Mouse (Mus musculus) cerebellum, postnatal 36 days (tissue): ENCODE data around the gene Ctsj.
"Not testable (repeated sequence)": the region's sequence is repeated elsewhere in the genome, so short reads cannot be mapped to it uniquely, and the experiment has no call there.

Source experiments
- DNase-seq, 2 experiments: peaks; one replicate each; pipeline ENCODE4 v3.0.0; 2021 to 2022; ENCODE audit warnings: mixed read lengths in 2 of 2

Gene Ctsj

DNA sequence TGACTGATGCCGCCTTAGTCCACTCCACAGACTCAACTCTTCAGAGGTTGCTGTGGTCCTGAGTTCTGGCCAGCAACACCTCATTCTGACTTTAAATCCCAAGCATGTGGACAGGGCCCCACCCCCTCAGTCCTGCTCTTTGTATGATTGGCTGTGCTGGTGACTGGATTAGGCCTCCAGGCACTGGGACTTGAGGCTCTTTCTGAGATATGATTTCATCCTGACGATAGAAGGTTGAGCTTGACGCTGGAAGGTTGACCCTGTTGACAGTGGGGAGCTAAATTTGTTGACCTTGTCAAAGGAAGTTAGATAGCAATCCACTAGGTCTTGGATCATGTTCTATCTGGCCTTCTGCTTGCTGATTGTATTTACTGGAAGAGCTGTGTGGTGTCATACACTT lies at the start of gene Ctsj:
Gene Ctsj, minus strand, starts transcription at position 101 of the 400 bp plus-strand sequence.
- no peak for DNase-seq

DNA sequence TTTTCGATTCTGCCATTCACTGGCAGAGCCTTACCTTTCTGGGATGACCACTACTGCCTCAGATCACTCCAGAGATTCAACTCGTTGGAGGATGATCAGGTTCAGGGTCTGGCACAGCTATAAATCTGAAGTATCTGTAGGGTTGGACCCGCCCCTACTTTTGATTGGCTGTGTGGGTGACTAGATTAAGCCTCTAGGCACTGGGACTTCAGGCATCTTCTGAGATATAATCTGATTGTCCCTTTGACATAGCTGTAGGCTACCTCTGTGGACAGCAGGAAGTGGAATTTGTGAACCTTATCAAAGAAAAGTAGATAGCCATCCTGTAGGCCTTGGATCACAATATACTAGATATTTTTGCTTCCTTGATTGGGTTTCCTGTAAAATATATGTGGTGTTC lies 34.8 kb upstream of the Ctsj start, which contains the start of gene Ctsq:
Gene Ctsq, minus strand, starts transcription at position 101 of the 400 bp plus-strand sequence.
- DNase-seq: no peak

DNA sequence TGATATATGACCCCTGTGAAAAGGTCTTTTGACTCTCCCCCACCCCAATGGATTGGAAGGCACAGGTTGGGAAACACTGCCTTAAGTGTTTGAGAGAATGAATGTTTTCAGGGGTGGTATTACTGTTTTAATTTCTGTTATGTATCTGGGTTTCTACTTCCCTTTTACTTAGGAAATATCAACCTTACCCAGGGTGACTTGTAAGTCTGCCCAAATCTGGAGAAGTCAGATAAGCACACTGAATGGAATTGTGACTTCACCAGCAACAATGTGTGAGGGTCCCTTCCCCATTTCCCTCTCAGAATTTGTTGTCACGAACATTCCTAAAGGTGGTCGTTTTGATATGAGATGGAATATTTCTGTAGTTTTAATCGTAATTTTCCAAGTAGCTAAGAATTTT lies 17.0 kb upstream of the Ctsj start:
- no peak for DNase-seq

DNA sequence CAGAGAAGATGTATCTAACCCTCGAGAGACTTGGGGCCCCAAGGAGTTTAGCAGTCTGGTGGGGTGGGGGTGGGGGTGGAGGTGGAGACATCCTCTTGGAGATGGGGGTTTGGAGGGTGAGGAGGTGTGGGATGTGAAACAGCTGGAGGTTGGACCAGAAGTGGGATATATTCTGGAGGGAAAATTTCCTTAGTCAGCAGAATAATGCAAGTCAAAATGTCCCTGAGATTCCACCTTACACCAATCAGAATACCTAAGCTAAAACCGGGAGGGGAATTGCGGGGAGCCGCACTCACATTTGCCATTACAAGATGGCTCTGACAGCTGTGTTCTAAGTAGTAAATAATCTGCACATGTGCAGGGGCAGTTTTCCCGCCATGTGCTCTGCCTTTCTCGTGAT lies 16.1 kb upstream of the Ctsj start:
- no peak for DNase-seq

DNA sequence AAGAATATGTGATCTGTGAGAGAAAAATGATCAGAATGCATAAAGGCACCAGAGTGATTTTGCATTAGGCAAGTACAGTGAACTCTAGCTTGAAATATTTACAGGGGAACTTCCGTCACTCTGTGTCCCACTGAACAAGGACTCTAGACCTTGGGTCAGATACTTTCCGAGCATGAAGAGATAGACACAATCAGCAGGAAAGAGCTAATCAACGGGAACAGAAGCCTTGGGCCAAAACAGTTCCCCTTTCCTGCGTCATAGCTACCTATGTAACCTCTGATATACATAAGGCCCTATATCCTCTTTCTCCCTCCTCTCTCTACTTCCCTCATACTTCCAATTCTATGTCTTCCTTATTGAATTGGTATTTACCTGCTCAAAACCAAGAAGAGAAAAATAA lies 4.4 kb upstream of the Ctsj start:
- DNase-seq: no peak

DNA sequence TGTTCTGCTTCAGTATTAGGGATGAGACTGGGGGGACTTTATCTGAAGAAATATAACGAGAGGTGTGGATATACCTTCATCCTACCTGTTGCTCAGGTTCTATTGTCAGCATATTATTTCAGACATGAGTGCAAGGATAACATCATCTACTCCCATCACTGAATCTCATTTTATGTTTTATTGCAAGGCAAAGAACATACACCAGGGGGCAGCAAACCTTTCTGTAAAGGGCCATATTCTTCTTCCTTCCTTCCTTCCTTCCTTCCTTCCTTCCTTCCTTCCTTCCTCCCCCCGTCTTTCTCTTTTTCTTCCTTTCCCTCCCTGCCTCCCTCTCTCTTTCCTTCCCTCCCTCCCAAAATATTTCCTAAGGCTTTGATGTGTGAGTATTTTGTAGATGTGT lies 8.2 kb downstream of the Ctsj start:
- DNase-seq: no peak

DNA sequence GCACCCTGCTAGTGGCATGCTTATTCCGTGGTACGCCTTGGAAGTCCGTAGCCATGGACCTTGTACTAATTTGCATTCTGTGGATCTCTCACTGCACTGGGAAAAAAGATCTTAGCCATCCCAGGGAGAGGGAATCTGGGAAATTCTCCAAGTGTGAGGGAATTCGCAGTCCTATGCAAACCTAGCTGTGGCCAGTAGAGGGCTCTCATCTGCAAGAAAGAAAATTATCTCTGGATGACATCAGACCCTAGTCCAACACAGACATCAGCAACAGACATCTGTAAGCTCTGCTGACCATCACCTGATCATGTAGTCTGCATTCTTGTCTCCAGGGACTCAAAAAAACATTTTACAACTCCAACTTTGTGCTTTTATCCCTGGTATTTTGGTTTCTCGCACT lies 18.8 kb downstream of the Ctsj start:
- DNase-seq: not testable (repeated sequence)

DNA sequence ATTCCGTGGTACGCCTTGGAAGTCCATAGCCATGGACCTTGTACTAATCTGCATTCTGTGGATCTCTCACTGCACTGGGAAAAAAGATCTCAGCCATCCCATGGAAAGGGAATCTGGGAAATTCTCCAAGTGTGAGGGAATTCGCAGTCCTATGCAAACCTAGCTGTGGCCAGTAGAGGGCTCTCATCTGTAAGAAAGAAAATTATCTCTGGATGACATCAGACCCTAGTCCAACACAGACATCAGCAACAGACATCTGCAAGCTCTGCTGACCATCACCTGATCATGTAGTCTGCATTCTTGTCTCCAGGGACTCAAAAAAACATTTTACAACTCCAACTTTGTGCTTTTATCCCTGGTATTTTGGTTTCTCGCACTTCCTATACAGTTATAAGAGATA lies 33.4 kb downstream of the Ctsj start:
- DNase-seq: not testable (repeated sequence)

DNA sequence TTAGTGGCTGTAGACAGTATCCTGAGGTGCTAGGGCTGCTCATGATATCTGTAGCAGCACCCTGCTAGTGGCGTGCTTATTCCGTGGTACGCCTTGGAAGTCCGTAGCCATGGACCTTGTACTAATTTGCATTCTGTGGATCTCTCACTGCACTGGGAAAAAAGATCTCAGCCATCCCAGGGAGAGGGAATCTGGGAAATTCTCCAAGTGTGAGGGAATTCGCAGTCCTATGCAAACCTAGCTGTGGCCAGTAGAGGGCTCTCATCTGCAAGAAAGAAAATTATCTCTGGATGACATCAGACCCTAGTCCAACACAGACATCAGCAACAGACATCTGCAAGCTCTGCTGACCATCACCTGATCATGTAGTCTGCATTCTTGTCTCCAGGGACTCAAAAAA lies 41.8 kb downstream of the Ctsj start:
- not testable (repeated sequence) for DNase-seq

DNA sequence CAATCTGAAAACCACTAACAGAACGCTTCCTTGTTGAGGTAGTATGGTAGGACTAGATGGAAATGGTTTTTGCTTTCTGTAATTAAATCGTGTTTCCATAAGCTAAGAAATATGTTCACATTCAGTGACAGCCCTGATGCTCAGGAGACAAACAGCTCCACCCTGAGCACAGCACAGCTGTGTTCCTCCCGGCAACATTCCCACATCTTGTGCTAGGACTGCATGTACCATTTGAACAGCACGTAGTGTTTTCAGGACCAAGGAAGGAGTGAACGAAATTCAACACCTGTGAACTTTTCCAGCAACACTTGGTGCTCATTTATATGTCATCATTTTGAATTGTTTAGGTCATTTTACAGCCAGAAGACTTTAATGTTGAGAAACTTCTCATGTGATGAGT lies 44.1 kb downstream of the Ctsj start:
- DNase-seq: no peak
